Mouse (Mus musculus) embryonic facial prominence, embryonic 13.5 days (tissue): ENCODE measurements at regions not wholly inside any gene's neighbourhood (a gene's known extent, or its start where the extent isn't known, plus 50 kb on each side); places are given as distances from the start of the nearest gene placed in this dataset.

Experiments
- ATAC-seq: fragments of 200-750 bp; cut with Nextera tagmentation; 2 replicates; pipeline ENCODE4 v1.8.0; 2017; ENCODE audit warnings: low read depth; ENCODE audit not compliant: insufficient number of reproducible peaks, insufficient read depth, low FRiP score, low TSS enrichment
- H3K27ac ChIP-seq: fragments of 300-500 bp; sonication (generic); 2 replicates; pipeline ENCODE4 v1.5.1; 2015; ENCODE audit warnings: moderate library complexity, mild to moderate bottlenecking, inconsistent platforms
- H3K27me3 ChIP-seq: fragments of 300-500 bp; sonication (generic); 2 replicates; pipeline ENCODE4 v1.6.1; 2015; ENCODE audit warnings: mild to moderate bottlenecking, inconsistent platforms
- H3K36me3 ChIP-seq: fragments of 300-500 bp; sonication (generic); 2 replicates; pipeline ENCODE4 v1.6.1; 2015; ENCODE audit warnings: mild to moderate bottlenecking, inconsistent platforms
- H3K4me1 ChIP-seq: fragments of 300-500 bp; sonication (generic); 2 replicates; pipeline ENCODE4 v1.6.1; 2015; ENCODE audit warnings: inconsistent platforms
- H3K4me2 ChIP-seq: fragments of 300-500 bp; sonication (generic); 2 replicates; pipeline ENCODE4 v1.6.1; 2015; ENCODE audit warnings: moderate library complexity, mild to moderate bottlenecking, inconsistent platforms
- H3K4me3 ChIP-seq: fragments of 300-500 bp; sonication (generic); 2 replicates; pipeline ENCODE4 v1.5.1; 2015; ENCODE audit warnings: mild to moderate bottlenecking, inconsistent platforms
- H3K9ac ChIP-seq: fragments of 300-500 bp; sonication (generic); 2 replicates; pipeline ENCODE4 v1.6.1; 2015; ENCODE audit warnings: mild to moderate bottlenecking, inconsistent platforms
- H3K9me3 ChIP-seq: fragments of 300-500 bp; sonication (generic); 2 replicates; pipeline ENCODE4 v1.6.1; 2016; ENCODE audit warnings: inconsistent platforms
- WGBS: fragments of 180-500 bp; shearing (Covaris S2); methylation state at CpG from one replicate; pipeline ENCODE4 v1.1.7; 2015; ENCODE audit warnings: mixed read lengths; 5-methylcytosine and 5-hydroxymethylcytosine counted together

DNA sequence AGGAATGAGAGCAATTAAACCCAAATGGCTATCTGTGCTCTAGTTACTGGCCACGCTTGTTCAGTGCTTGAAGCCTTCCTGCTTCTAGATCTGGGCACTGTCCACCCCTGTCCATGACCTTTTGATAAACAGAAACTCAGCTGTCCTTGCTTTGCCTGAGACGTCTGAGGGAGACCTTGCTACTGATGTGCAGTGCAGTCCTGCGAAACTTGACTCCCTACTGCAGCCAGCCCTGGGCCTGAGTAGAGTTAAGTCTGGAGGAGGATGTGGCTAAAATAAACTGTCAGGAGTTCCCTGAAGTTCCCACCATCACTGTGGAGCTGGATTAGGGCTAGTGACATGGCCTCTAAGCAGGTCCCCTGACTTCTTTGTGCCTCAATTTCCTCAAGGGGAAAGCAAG, 88.4 kb upstream of the Cxcr4 start:
- no peak for ATAC-seq
- WGBS = 25% methylated on average over 3 of the region's 3 CpGs

DNA sequence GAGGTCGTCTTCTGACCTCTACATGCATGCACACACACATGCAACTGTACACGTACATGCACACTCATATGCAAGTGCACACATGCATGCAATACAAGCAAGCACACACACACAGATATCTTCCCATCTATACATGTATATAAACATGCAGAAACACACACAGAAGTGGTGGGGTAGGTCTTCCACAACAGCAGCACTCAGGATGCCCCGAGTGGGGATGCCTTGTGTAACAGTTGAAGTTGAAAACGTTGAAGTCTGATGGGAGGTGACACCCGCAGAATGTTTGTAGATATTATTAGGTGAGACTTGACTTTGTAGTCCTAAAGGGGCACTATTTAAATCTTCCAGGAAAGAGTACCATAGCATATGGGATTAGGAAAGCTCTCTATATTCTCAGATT, 87.9 kb upstream of the Cxcr4 start:
- Histone ChIP-seq H3K4me3 (no peak overlapping the region), H3K36me3 (no peaks in the 10 kb centered on the region), H3K27ac (no peak overlapping the region), H3K4me1 (peaks cover 19% of the 10 kb centered on the region), H3K9ac (no peak overlapping the region), H3K27me3 (no peaks in the 10 kb centered on the region), H3K9me3 (no peaks in the 10 kb centered on the region), H3K4me2 (no peak overlapping the region)
- peak; percentile 33; the same call in 1 of the 2 replicates for ATAC-seq
- 82% methylated on average over 5 of the region's 5 CpGs for WGBS

More for the DNA sequence above, 88.4 kb upstream of the Cxcr4 start:
- peaks cover 19% of the 10 kb centered on the region for H3K4me1 ChIP-seq
- H3K9ac ChIP-seq = no peak overlapping the region
- H3K36me3 ChIP-seq = no peaks in the 10 kb centered on the region
- H3K9me3 ChIP-seq = no peaks in the 10 kb centered on the region
- no peaks in the 10 kb centered on the region for H3K27me3 ChIP-seq
- no peak overlapping the region for H3K4me3 ChIP-seq
- H3K4me2 ChIP-seq = no peak overlapping the region
- no peak overlapping the region for H3K27ac ChIP-seq

DNA sequence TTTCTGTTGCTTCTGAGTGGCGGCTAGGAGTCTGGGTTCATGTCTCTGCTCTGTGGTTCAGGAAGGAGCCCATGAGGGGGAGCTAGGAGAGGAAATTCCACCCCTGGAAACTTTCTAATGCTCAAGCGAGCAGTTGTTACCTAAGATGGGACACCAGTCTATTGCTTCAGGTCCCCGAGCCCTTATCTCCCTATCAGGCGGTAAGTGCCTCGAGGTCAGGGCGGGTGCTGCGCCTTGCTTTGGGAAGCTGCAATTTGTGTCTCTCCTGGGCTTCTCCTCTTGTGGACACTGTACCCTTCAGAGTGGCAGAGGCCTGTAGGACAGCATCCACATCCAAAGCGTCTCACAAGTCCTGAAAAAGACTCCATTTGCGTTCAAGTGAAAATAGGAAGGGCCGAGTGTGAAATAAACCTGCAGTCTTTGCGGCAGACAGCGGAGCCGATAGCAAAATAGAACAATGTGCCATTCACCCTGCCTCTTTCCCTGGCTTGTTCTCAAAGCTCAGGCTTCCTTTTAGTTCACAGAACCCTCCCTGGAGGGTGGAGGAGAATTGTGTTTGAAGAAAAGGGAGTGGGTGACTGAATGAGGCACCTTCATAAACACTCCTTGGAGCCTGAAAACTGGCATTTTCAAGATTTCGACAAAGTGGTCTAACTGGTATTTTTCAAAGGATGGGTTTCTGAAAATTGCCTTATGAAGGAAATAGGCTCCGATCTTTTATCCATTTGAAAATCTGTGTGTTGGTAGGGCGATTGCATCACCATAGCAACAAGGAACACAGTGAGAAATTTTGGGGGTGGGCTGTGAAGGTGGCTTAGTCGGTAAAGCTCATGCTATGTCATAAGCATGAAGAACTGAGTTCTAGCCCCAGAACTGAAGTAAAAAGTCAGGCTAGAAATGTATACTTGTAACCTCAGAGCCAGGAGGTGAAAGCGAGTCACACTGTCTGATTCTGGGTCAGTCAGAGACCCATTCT, 87.2 kb upstream of the Cxcr4 start:
- no peak for ATAC-seq
- Histone ChIP-seq H3K4me1 (peaks cover 19% of the 10 kb centered on the region), H3K4me3 (no peak overlapping the region), H3K9me3 (no peaks in the 10 kb centered on the region), H3K36me3 (no peaks in the 10 kb centered on the region), H3K27me3 (no peaks in the 10 kb centered on the region), H3K27ac (peak overlapping the region; percentile 63), H3K4me2 (peak overlapping the region; percentile 24), H3K9ac (0 out of 2 replicates have a peak overlapping the region, but pooled peaks have one; percentile 23)
- WGBS = 33% methylated on average over 18 of the region's 18 CpGs

DNA sequence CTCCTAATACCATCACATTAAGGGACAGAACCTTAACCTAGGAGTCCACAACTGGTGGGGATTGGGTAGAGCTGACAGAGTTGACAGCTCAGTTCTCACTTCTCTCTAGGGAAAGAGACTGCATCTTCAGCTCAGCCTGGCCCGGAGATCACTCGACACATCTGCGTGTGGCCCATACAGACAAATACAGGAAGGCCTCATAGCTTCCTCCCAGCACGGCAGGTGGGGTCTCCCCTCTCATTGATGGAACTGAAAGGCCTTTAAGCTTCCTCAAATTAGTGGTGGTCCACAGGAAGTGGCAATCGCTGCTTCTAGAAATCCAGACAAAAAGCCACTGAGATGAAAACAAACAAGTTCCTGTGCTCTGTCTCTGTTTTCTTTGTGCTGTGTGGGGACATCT, 83.4 kb upstream of the Cxcr4 start:
- Histone ChIP-seq H3K36me3 (no peaks in the 10 kb centered on the region), H3K9ac (no peak overlapping the region), H3K9me3 (no peaks in the 10 kb centered on the region), H3K4me2 (no peak overlapping the region), H3K4me1 (peaks cover 17% of the 10 kb centered on the region), H3K27me3 (no peaks in the 10 kb centered on the region), H3K4me3 (no peak overlapping the region), H3K27ac (no peak overlapping the region)
- no peak for ATAC-seq
- WGBS = 73% methylated on average over 5 of the region's 5 CpGs

DNA sequence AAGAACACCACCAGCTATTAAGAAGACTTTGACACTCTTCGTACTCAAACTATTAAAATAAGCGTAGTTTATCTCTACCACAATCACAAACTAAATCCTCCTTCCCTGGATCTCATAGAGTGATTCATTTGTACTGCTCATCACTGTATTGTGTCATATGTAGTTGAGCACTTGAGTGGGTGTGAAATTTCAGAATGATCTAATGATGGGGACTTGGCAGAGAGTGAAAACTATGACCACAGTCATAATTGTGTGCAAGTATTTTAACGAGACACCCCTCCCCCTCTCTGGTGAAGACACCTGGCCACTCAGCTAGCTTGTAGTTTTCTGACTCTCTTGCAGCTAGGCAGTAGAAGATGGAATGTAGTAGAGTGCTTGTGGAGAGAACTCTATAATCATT, 80.2 kb upstream of the Cxcr4 start:
- Histone ChIP-seq H3K9ac (no peak overlapping the region), H3K4me2 (no peak overlapping the region), H3K9me3 (no peaks in the 10 kb centered on the region), H3K36me3 (no peaks in the 10 kb centered on the region), H3K27me3 (no peaks in the 10 kb centered on the region), H3K4me1 (no peaks in the 10 kb centered on the region), H3K27ac (no peak overlapping the region), H3K4me3 (no peak overlapping the region)
- WGBS = 88% methylated on average over 3 of the region's 3 CpGs
- ATAC-seq = no peak

DNA sequence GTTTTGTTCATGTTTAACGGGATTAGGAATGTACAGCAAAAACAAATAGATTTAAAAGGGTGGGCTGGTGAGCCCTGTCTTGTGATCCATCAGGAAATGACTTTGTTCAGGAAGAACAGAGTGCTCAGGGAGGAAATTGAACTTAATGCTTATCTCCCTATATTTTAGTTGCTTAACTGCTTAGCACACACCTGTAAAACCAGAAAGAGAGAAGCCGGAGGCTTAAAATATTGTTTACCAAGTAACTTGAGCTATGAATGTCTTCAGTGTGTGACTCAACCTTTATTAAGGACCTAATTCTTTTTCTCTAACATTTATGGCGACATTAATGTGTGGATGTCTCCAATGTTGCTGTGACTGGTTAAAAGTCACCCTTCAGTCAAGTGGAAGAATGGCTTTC, 79.4 kb upstream of the Cxcr4 start:
- Histone ChIP-seq H3K9me3 (no peaks in the 10 kb centered on the region), H3K27me3 (no peaks in the 10 kb centered on the region), H3K4me2 (no peak overlapping the region), H3K4me1 (no peaks in the 10 kb centered on the region), H3K4me3 (no peak overlapping the region), H3K27ac (no peak overlapping the region), H3K9ac (no peak overlapping the region), H3K36me3 (no peaks in the 10 kb centered on the region)
- ATAC-seq = no peak
- WGBS = 80% methylated on average over 3 of the region's 3 CpGs

DNA sequence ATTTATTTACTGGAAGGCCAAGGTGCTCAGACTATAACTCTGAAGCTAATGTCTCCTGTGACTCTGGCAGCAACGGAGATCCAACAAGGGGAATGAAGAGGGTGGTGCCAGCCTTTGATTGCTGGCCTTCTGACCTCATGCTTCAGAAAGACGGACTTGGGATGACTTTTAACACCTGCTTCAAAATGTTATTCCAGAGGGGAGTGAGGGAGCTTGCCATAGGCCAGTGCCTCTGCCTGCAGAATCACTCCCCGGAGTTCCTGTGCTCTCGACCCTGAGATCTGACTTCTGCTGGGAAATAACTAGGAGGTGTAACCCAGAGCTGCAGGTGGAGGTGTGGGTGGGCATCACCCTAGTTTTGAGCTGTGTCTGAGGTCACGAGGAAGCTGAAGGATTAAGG, 78.9 kb upstream of the Cxcr4 start:
- no peak for ATAC-seq
- 0 out of 2 replicates have a peak, but pooled peaks cover 2% of the 10 kb centered on the region for H3K9me3 ChIP-seq
- no peak overlapping the region for H3K4me2 ChIP-seq
- H3K27ac ChIP-seq = no peak overlapping the region
- H3K36me3 ChIP-seq = no peaks in the 10 kb centered on the region
- no peak overlapping the region for H3K4me3 ChIP-seq
- WGBS = 55% methylated on average over 5 of the region's 5 CpGs
- no peaks in the 10 kb centered on the region for H3K4me1 ChIP-seq
- H3K27me3 ChIP-seq = no peaks in the 10 kb centered on the region
- H3K9ac ChIP-seq = no peak overlapping the region

DNA sequence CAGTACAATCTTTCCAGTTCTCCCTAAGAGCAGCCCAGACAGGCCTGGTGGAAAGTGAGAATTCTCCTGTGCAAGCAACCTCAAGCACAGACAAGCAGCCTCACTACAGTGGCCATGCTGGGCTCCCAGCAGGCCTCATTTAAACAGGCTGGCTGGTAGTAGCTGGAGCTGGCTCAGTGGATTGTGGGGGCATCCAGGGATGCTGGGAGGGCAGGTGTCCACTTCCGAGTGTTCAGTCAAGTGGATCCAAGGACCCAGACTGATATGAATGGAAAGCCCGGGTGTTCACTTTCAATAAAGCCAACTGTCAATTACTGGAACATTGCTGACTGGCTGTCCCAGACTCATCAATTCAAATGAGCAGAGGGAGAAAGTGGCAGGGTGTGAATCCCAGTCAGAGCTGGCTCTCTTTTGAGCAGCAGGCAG, 77.2 kb upstream of the Cxcr4 start:
- WGBS = 64% methylated on average over 2 of the region's 2 CpGs
- H3K9ac ChIP-seq = no peak overlapping the region
- no peaks in the 10 kb centered on the region for H3K36me3 ChIP-seq
- no peaks in the 10 kb centered on the region for H3K4me1 ChIP-seq
- no peak overlapping the region for H3K27ac ChIP-seq
- no peaks in the 10 kb centered on the region for H3K27me3 ChIP-seq
- ATAC-seq = no peak
- H3K9me3 ChIP-seq = 0 out of 2 replicates have a peak, but pooled peaks cover 2% of the 10 kb centered on the region
- H3K4me2 ChIP-seq = no peak overlapping the region
- no peak overlapping the region for H3K4me3 ChIP-seq

DNA sequence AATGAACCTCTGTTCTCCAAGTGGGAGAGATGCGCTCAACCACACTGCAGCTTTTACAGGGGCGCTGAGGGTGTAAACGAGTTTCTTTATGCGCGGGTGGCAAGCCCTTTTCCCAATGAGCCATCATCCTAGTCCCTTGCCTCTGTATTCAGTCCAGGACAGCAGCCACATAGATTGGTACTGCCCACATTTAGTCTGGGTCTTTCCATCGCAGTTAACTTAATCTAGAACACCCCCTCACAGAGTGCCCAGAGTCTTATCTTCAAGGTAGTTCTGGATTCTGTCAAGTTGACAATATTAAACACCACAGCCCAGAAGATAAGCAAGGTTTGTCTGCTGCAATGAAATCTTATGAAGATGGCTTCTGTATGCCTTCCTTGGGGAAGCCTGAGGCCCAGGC, 76.6 kb upstream of the Cxcr4 start:
- 87% methylated on average over 6 of the region's 6 CpGs for WGBS
- Histone ChIP-seq H3K4me2 (no peak overlapping the region), H3K27me3 (no peaks in the 10 kb centered on the region), H3K4me1 (no peaks in the 10 kb centered on the region), H3K4me3 (no peak overlapping the region), H3K36me3 (no peaks in the 10 kb centered on the region), H3K27ac (no peak overlapping the region), H3K9me3 (0 out of 2 replicates have a peak, but pooled peaks cover 2% of the 10 kb centered on the region), H3K9ac (no peak overlapping the region)
- ATAC-seq = no peak

DNA sequence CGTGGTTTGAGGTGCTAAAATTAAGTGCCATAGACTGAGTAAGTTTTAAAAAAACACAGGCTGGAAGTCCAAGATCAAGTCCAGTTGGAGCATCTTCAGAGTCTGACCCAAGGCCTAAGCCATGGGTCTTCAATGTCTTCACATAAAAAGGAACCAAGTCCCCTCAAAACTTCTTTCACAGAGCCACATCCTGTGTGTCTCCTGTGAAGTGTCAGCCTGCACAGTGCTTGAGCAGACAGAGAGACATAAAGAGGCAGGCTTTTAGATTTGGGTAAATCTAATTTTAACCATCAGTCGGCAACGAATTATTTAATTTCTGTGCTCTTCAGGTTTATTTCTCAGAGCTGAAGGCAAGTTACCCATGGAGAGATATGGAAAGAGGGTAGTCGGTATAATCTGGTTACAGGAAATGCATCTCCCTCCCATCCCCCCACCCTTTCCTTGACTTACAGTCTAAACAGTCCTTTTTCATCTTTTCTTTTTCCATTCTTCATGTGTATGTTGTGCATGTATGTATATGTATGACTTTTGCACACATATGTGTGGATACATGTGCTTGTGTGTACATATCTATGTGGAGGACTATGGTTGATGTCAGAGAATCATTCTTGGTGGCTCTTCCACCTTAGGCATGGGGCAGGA, 75.1 kb upstream of the Cxcr4 start:
- Histone ChIP-seq H3K9ac (no peak overlapping the region), H3K4me3 (no peak overlapping the region), H3K4me1 (no peaks in the 10 kb centered on the region), H3K27me3 (no peaks in the 10 kb centered on the region), H3K36me3 (no peaks in the 10 kb centered on the region), H3K4me2 (no peak overlapping the region), H3K9me3 (0 out of 2 replicates have a peak, but pooled peaks cover 2% of the 10 kb centered on the region), H3K27ac (no peak overlapping the region)
- WGBS = 79% methylated on average over 4 of the region's 4 CpGs
- ATAC-seq = no peak

DNA sequence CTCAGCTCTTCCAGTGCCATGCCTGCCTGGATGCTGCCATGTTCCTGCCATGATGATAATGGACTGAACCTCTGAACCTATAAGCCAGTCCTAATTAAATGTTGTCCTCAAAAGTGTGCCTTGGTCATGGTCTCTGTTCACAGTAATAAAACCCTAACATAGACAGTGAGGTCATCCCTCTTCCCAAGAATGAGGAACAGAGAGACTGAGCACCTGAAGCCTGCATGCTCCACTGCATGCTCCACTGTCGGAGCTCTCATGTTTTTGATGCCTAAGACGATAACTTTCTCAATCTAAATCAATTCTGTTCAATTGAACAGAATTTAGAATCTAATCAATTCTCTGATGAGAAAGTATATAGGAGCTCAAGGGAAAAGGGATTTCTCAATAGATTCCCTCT, 71.1 kb upstream of the Cxcr4 start:
- no peak overlapping the region for H3K27ac ChIP-seq
- WGBS = 84% methylated on average over 2 of the region's 2 CpGs
- ATAC-seq = no peak
- H3K27me3 ChIP-seq = no peaks in the 10 kb centered on the region
- no peak overlapping the region for H3K9ac ChIP-seq
- H3K36me3 ChIP-seq = no peaks in the 10 kb centered on the region
- no peak overlapping the region for H3K4me2 ChIP-seq
- H3K9me3 ChIP-seq = 0 out of 2 replicates have a peak, but pooled peaks cover 2% of the 10 kb centered on the region
- no peak overlapping the region for H3K4me3 ChIP-seq
- H3K4me1 ChIP-seq = no peaks in the 10 kb centered on the region

DNA sequence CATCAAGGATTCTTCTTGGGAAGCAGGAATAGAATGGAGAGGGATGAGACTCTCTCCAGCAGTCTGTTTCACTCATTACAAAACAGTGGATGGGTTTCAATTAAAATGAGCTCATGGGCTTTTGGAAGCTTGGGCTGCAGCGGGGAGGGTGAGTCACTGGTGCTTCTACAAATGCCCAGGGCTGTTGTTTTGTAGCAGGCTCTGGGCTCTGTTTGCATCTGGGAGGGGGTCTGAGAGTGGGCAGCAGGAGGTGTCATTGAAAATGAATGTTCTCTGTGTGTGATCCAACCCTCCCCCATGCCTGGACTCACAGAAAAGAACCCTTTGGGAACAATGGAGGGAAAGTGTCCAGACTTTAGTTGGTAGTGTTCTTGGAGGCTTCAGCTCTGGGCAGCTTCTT, 67.8 kb upstream of the Cxcr4 start:
- H3K27ac ChIP-seq = no peak overlapping the region
- H3K36me3 ChIP-seq = no peaks in the 10 kb centered on the region
- ATAC-seq = no peak
- no peaks in the 10 kb centered on the region for H3K9me3 ChIP-seq
- H3K27me3 ChIP-seq = no peaks in the 10 kb centered on the region
- H3K4me1 ChIP-seq = no peaks in the 10 kb centered on the region
- H3K4me2 ChIP-seq = no peak overlapping the region
- 56% methylated on average over 1 of the region's 1 CpGs for whole genome bisulfite sequencing
- no peak overlapping the region for H3K9ac ChIP-seq
- H3K4me3 ChIP-seq = no peak overlapping the region
